Mouse (Mus musculus): ENCODE data around the gene Tgoln1. TPM values are rescaled to one million over a fixed set of nuclear protein-coding genes. Genes with fewer than 3 reads are reported as not detected.

Tgoln1 gene
- polyA plus RNA-seq, 1 experiment from 2014 or later = 44.1 TPM

Other genes with a start within 250 kb of the Tgoln1 start
- 24.7 and 29.0 TPM in 2 replicates for gene Vamp5, start 236.5 kb downstream of the Tgoln1 start, polyA plus RNA-seq (2015; fragmentation: Nextera tagmentation; extraction: Ambion mirVana)
- 160 and 167 TPM in 2 replicates for gene Vamp8, start 226.3 kb downstream of the Tgoln1 start, polyA plus RNA-seq (2015; fragmentation: Nextera tagmentation; extraction: Ambion mirVana)
- 7.0 and 7.3 TPM in 2 replicates for gene Ggcx, start 202.7 kb downstream of the Tgoln1 start, polyA plus RNA-seq (2015; fragmentation: Nextera tagmentation; extraction: Ambion mirVana)
- gene Mat2a, start 177.4 kb downstream of the Tgoln1 start, polyA plus RNA-seq (2015; fragmentation: Nextera tagmentation; extraction: Ambion mirVana) = 356 and 359 TPM in 2 replicates
- gene Sh2d6, start 95.3 kb downstream of the Tgoln1 start, polyA plus RNA-seq (2015; fragmentation: Nextera tagmentation; extraction: Ambion mirVana) = 0.14 and 0.23 TPM in 2 replicates
- 62.4 and 63.4 TPM in 2 replicates for gene Capg, start 72.6 kb downstream of the Tgoln1 start, polyA plus RNA-seq (2015; fragmentation: Nextera tagmentation; extraction: Ambion mirVana)
- gene Elmod3, start 18.6 kb downstream of the Tgoln1 start, polyA plus RNA-seq (2015; fragmentation: Nextera tagmentation; extraction: Ambion mirVana) = 11.8 and 13.9 TPM in 2 replicates
- 8.4 and 10.5 TPM in 2 replicates for gene Retsat, start 18.5 kb downstream of the Tgoln1 start, polyA plus RNA-seq (2015; fragmentation: Nextera tagmentation; extraction: Ambion mirVana)
- 4.3 and 4.4 TPM in 2 replicates for gene Tcf7l1, start 172.3 kb upstream of the Tgoln1 start, polyA plus RNA-seq (2015; fragmentation: Nextera tagmentation; extraction: Ambion mirVana)

All from thymus, postnatal 0 days (tissue).